Mouse (Mus musculus): ENCODE measurements at regions not wholly inside any gene's neighbourhood (a gene's known extent, or its start where the extent isn't known, plus 50 kb on each side); places are given as distances from the start of the nearest gene placed in this dataset.

- DNase-seq: peak; percentile 72
- Histone ChIP-seq H3K4me1 (replicated peaks; ENCODE audit: control insufficient read depth, insufficient read depth, low read length) (peaks cover 10% of the 10 kb centered on the region), H3K36me3 (ENCODE audit: control insufficient read depth, insufficient read depth, low read length) (no peaks in the 10 kb centered on the region), H3K27ac (ENCODE audit: control insufficient read depth, insufficient read depth, low read length) (peak overlapping the region; percentile 44; the same call in 1 of the 2 replicates), H3K27me3 (ENCODE audit: control insufficient read depth, insufficient read depth, low read length) (no peaks in the 10 kb centered on the region), H3K4me3 (ENCODE audit: control insufficient read depth, insufficient read depth, low read length) (no peak overlapping the region)
- TF ChIP-seq POLR2A (IDR thresholded peaks at IDR 0.05; ENCODE audit: control insufficient read depth, extremely low read depth, insufficient read depth, low read length, poor library complexity): no peak
- TF ChIP-seq CTCF (IDR thresholded peaks at IDR 0.05; ENCODE audit: borderline replicate concordance, control insufficient read depth, extremely low read depth, insufficient read depth, low read length, poor library complexity): no peak
- WGBS: 17% methylated on average over 3 of the region's 3 CpGs
These were observed 88.5 kb upstream of the 1700020N01Rik start for GRCm38 (mm10) chr10:21504431-21504830.

DNA sequence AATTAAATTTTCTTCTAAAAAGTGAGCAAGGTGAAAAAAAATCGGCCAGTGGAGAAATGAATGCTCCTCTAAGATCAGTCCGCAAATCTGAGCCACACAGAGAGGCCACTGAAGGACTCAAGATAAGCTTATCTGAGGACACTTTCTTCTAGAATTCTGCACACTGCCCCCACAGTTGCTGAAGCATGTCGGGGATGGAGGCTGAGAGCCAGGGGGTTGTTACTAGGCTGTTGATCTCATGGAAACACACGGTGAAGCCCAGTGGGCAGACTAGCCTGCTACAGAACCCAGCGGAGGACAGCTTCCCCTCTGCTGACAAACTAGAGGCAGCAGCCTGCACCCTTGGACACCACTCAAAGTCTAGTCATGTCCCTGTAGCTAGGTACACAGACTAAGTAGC lies 81.6 kb upstream of the 1700020N01Rik start:
- WGBS: 81% methylated on average over 5 of the region's 5 CpGs

GRCm38 (mm10) chr10:21512486-21512885 lies 80.5 kb upstream of the 1700020N01Rik start:
- Histone ChIP-seq H3K4me1 (replicated peaks; ENCODE audit: control insufficient read depth, insufficient read depth, low read length) (no peaks in the 10 kb centered on the region), H3K27ac (ENCODE audit: control insufficient read depth, insufficient read depth, low read length) (no peak overlapping the region), H3K27me3 (ENCODE audit: control insufficient read depth, insufficient read depth, low read length) (no peaks in the 10 kb centered on the region), H3K4me3 (ENCODE audit: control insufficient read depth, insufficient read depth, low read length) (no peak overlapping the region), H3K36me3 (ENCODE audit: control insufficient read depth, insufficient read depth, low read length) (no peaks in the 10 kb centered on the region)
- 95% methylated on average over 13 of the region's 13 CpGs for WGBS
- DNase-seq: no peak
- no peak for TF ChIP-seq CTCF (IDR thresholded peaks at IDR 0.05; ENCODE audit: borderline replicate concordance, control insufficient read depth, extremely low read depth, insufficient read depth, low read length, poor library complexity)
- TF ChIP-seq POLR2A (IDR thresholded peaks at IDR 0.05; ENCODE audit: control insufficient read depth, extremely low read depth, insufficient read depth, low read length, poor library complexity): no peak

More for the DNA sequence above, 81.6 kb upstream of the 1700020N01Rik start:
- no peaks in the 10 kb centered on the region for H3K27me3 ChIP-seq (ENCODE audit: control insufficient read depth, insufficient read depth, low read length)
- H3K27ac ChIP-seq (ENCODE audit: control insufficient read depth, insufficient read depth, low read length): no peak overlapping the region
- H3K36me3 ChIP-seq (ENCODE audit: control insufficient read depth, insufficient read depth, low read length): no peaks in the 10 kb centered on the region
- TF ChIP-seq POLR2A (IDR thresholded peaks at IDR 0.05; ENCODE audit: control insufficient read depth, extremely low read depth, insufficient read depth, low read length, poor library complexity) (no peak), CTCF (IDR thresholded peaks at IDR 0.05; ENCODE audit: borderline replicate concordance, control insufficient read depth, extremely low read depth, insufficient read depth, low read length, poor library complexity) (no peak)
- no peaks in the 10 kb centered on the region for H3K4me1 ChIP-seq (replicated peaks; ENCODE audit: control insufficient read depth, insufficient read depth, low read length)
- no peak overlapping the region for H3K4me3 ChIP-seq (ENCODE audit: control insufficient read depth, insufficient read depth, low read length)
- DNase-seq: no peak

- 91% methylated on average over 6 of the region's 6 CpGs for WGBS
- no peak overlapping the region for H3K27ac ChIP-seq (ENCODE audit: control insufficient read depth, insufficient read depth, low read length)
- no peak overlapping the region for H3K4me3 ChIP-seq (ENCODE audit: control insufficient read depth, insufficient read depth, low read length)
- H3K27me3 ChIP-seq (ENCODE audit: control insufficient read depth, insufficient read depth, low read length): no peaks in the 10 kb centered on the region
- TF ChIP-seq POLR2A (IDR thresholded peaks at IDR 0.05; ENCODE audit: control insufficient read depth, extremely low read depth, insufficient read depth, low read length, poor library complexity): no peak
- no peak for TF ChIP-seq CTCF (IDR thresholded peaks at IDR 0.05; ENCODE audit: borderline replicate concordance, control insufficient read depth, extremely low read depth, insufficient read depth, low read length, poor library complexity)
- H3K36me3 ChIP-seq (ENCODE audit: control insufficient read depth, insufficient read depth, low read length): no peaks in the 10 kb centered on the region
- no peaks in the 10 kb centered on the region; the same call in 1 of the 2 replicates for H3K4me1 ChIP-seq (replicated peaks; ENCODE audit: control insufficient read depth, insufficient read depth, low read length)
- no peak for DNase-seq
These were observed 75.2 kb upstream of the 1700020N01Rik start for GRCm38 (mm10) chr10:21517721-21518120.

- Histone ChIP-seq H3K4me3 (ENCODE audit: control insufficient read depth, insufficient read depth, low read length) (no peak overlapping the region), H3K27ac (ENCODE audit: control insufficient read depth, insufficient read depth, low read length) (no peak overlapping the region), H3K36me3 (ENCODE audit: control insufficient read depth, insufficient read depth, low read length) (no peaks in the 10 kb centered on the region), H3K4me1 (replicated peaks; ENCODE audit: control insufficient read depth, insufficient read depth, low read length) (peaks cover 3% of the 10 kb centered on the region; the same call in 1 of the 2 replicates), H3K27me3 (ENCODE audit: control insufficient read depth, insufficient read depth, low read length) (no peaks in the 10 kb centered on the region)
- TF ChIP-seq CTCF (IDR thresholded peaks at IDR 0.05; ENCODE audit: borderline replicate concordance, control insufficient read depth, extremely low read depth, insufficient read depth, low read length, poor library complexity) (no peak), POLR2A (IDR thresholded peaks at IDR 0.05; ENCODE audit: control insufficient read depth, extremely low read depth, insufficient read depth, low read length, poor library complexity) (no peak)
- 95% methylated on average over 9 of the region's 9 CpGs for WGBS
- no peak for DNase-seq
These were observed 72.1 kb upstream of the 1700020N01Rik start for GRCm38 (mm10) chr10:21520854-21521253.

DNA sequence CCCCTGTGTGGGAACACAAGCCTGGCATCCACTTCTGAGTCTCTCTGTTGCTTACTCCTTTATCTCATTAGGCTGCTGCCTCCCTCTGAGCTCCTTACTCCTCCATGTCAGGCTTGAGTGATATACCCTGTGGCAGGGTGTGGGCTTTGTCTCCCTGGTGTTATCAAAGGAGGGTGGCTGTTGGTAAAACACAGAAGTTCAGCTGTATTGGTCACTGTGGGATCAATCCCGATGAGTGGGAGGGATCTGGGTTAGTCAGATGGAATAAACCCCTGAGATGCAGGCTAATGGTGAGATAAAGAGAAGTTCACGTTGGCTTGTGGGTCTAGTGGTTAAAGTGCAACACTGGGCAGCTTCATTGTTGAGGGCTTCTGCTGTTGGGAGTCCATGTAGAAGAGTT lies 67.4 kb upstream of the 1700020N01Rik start:
- H3K4me1 ChIP-seq (replicated peaks; ENCODE audit: control insufficient read depth, insufficient read depth, low read length): 0 out of 2 replicates have a peak, but pooled peaks cover 3% of the 10 kb centered on the region
- WGBS: 66% methylated on average over 2 of the region's 2 CpGs
- no peak overlapping the region for H3K4me3 ChIP-seq (ENCODE audit: control insufficient read depth, insufficient read depth, low read length)
- no peak for TF ChIP-seq POLR2A (IDR thresholded peaks at IDR 0.05; ENCODE audit: control insufficient read depth, extremely low read depth, insufficient read depth, low read length, poor library complexity)
- no peak for TF ChIP-seq CTCF (IDR thresholded peaks at IDR 0.05; ENCODE audit: borderline replicate concordance, control insufficient read depth, extremely low read depth, insufficient read depth, low read length, poor library complexity)
- H3K27me3 ChIP-seq (ENCODE audit: control insufficient read depth, insufficient read depth, low read length): no peaks in the 10 kb centered on the region
- H3K27ac ChIP-seq (ENCODE audit: control insufficient read depth, insufficient read depth, low read length): no peak overlapping the region
- DNase-seq: no peak
- H3K36me3 ChIP-seq (ENCODE audit: control insufficient read depth, insufficient read depth, low read length): no peaks in the 10 kb centered on the region

- H3K27ac ChIP-seq (ENCODE audit: control insufficient read depth, insufficient read depth, low read length): no peak overlapping the region
- 83% methylated on average over 3 of the region's 3 CpGs for WGBS
- no peak for TF ChIP-seq CTCF (IDR thresholded peaks at IDR 0.05; ENCODE audit: borderline replicate concordance, control insufficient read depth, extremely low read depth, insufficient read depth, low read length, poor library complexity)
- TF ChIP-seq POLR2A (IDR thresholded peaks at IDR 0.05; ENCODE audit: control insufficient read depth, extremely low read depth, insufficient read depth, low read length, poor library complexity): no peak
- 0 out of 2 replicates have a peak, but pooled peaks cover 3% of the 10 kb centered on the region for H3K4me1 ChIP-seq (replicated peaks; ENCODE audit: control insufficient read depth, insufficient read depth, low read length)
- H3K4me3 ChIP-seq (ENCODE audit: control insufficient read depth, insufficient read depth, low read length): no peak overlapping the region
- no peak for DNase-seq
- no peaks in the 10 kb centered on the region for H3K36me3 ChIP-seq (ENCODE audit: control insufficient read depth, insufficient read depth, low read length)
- no peaks in the 10 kb centered on the region for H3K27me3 ChIP-seq (ENCODE audit: control insufficient read depth, insufficient read depth, low read length)
These were observed 64.5 kb upstream of the 1700020N01Rik start for GRCm38 (mm10) chr10:21528396-21528795.
